Mouse (Mus musculus) A20 (cell line): ENCODE data around the gene Tekt2.
A peak's percentile ranks its signal among the peaks of the same experiment; 100 is the strongest.

Source experiments
- DNase-seq: peaks from one replicate; pipeline ENCODE4 v3.0.0-alpha.2; 2011; ENCODE audit warnings: low read depth, low spot score

Tekt2 gene

DNA sequence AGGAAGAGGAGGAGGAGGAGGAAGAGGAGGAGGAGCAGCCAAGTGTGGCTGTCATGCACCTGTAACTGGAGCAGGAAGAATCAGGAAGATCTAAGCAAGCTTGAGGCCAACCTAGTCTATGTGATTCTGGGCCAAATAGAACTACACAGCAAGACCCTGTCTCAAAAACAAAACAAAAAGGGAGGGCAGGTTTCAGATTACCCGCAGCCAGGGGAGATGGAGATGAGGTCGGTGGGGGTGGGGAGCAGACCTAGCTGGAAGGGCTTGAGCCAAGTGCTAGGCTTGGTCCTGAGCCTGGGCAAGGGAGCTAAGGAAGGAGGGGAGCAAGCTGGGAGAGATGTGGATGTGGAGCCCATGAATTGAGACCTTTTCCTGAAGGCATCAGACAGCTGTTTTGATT is 18.7 kb downstream of the Tekt2 start:
- DNase-seq, result no peak

DNA sequence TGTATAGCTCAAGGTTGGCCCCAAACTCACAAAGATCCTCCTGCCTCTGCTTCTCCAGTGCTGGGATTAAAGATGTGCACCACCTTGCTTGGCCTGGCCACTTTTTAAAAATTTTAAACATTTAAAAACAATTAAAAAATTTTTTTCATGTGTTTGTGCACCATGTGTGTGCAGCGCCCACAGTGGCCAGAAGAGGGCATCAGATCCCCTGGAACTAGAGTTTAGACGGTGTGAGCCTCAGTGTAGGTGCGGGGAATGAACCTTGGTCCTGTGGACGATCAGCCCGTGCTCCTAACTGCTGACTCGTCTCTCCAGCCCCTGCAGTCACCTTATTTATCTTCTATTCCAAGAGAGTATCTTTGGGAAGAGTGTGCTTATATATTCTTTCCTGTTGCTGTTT is 19.4 kb downstream of the Tekt2 start:
- no peak for DNase-seq

DNA sequence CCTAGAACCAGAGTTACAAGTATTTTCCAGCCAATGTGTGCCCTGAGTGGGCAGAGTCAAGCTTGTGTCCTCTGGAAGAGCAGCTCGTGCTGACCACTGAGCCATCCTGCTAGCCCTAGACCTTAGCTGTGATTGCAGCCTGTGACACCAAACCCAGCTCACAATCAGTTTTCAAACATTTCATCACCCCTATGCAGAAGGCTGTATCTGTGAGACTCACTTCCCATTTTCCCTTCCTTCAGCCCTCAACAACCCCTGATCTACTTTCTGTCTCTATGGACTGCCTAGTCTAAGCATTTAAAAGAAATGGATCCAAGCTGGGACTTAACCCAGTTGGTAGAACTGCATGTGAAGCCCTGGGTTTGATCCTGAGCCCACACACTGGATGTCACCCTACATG is 20.1 kb downstream of the Tekt2 start:
- DNase-seq, result no peak

DNA sequence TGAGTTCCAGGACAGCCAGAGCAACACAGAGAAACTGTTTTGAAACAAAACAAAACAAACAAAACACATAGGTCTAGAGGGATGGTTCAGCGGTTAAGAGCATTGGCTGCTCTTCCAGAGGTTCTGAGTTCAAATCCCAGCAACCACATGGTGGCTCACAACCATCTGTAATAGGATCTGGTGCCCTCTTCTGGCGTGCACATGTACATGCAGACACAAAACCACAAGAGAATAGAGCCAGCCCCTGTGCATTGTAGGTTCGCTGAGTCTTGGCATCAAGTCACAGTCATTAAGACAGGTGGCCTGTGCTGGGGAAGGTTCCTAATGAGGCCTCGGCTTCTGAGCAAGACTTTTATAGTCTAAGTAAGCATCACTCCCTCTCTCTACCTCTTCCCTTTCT is 21.6 kb downstream of the Tekt2 start:
- peak; percentile 33 for DNase-seq

DNA sequence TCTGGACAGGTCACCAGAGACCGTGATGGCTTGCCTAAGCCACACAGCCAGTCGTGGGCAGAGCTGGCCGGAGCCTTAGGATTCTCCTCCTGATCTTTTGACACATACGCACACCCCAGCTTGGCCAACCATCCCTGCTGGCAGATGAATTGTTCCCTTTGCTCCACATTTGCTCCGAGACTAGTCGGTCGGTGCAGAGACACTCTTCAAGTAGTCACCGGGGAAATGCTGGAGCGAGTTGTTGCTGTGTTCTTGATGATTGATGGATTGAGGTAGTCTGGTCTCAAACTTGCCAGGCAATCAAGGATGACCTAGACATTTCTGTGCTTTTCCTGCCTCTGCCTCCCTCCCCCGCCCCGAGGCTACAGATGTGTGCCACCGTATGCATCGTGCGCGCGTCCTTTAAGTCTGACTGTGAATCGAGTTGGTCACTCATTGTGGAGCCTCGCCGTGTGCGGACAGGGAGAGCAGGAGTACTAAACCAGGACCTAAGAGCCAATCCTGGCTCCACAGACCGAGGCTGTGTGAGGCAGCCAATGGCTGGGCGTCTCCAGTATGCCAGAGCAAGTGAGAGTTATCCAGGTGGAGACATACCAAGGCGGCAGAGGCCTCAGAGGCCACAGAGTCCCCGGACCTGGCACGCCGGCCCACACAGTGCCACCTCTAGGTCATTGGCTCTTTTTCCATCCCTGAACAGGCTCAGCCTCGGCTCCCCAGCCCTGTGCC is 23.7 kb downstream of the Tekt2 start:
- DNase-seq, result no peak

DNA sequence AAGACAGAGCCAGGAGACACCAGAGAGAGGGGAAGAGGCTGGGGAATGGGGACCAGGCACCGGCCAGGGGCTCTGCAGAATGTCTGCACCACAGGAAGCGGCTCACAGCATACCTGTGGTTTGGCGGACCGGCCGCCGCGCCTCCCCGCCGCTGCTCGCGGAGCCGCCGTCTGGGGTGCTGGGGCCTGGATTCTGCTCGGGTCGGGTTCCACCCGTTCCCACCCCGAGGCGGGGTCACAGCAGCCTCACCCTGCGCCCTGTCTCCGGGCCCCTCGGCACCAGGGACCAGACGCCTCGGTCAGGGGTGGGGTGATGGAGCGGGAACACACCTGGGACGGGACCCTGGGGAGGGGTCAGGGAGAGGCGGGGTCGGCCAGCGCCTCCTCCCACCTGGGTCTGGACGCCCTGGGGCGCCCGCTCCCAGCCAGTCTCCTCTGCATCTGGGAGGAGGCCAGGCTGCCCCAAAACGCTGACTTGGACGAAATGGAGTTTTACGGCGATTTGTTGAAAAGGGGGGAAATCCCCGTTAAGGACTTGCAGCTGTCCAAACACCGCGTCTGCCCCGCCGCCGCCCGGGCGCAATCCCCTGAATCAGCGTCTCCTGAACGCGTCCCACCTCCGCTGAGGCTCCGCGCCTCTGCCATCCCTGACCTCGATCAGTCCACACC is 24.4 kb downstream of the Tekt2 start:
- no peak for DNase-seq

DNA sequence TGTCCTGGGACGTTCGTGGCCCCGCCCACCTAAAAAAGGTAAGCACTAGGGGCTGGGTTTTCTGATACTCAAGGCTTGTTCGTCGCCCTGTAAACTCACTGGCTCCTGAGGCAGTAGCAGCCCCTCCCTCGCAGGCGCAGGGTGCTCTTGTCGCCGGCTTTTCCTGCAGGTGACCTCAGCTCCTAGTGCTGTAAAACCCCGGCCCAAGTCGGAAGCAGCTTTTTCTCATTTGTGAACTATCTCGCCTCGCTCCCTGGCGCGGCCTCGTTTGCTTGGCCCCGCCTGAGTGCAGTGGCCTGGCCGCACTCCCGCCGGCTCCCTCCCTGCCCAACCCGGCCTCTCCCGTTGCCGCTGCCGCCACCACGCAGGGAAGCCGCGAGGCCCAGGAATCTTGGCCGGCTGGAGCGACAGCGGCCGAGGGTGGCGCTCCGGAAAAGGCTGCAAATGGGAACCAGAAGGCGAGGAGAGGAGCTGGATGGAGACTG is 28.8 kb downstream of the Tekt2 start:
- no peak for DNase-seq

DNA sequence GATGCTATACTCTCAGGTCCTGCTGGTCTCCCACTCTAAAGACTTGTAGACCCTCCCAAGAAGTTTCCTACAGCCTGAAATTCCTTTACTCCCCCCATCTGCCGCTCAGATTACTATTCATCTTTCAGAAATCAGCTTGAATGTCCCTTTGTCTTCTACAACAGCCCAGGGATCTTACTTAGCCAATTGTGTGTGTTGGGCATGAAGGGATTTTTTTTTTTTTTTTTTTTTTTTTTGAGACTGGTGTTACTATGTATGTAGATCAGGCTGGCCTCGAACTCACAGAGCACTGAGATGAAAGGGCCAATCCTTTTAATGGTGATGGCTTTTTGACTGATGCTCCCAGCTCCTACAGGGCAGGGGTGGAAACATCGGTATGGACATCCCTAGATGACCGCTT is 29.6 kb downstream of the Tekt2 start:
- no peak for DNase-seq

DNA sequence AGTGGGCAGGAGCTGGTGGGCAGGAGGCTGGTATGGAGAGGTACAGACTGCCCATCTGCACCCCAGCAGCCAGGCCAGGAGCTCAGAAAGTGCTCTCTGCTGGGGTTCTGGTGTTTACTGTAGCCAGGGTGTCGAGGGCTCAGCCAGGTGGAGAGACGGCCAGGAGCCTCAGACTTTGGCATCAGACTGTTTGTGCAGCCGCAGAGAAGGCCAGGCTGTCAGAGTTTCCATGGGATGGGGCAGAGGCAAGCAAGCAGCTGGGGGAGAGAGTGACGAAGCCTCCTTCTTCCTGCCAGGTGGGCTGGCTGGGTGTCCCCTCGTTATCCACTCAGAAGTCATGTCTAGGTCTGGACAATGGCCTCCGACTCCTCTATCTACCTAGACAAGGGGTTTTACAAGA is 30.3 kb downstream of the Tekt2 start:
- DNase-seq, result no peak

DNA sequence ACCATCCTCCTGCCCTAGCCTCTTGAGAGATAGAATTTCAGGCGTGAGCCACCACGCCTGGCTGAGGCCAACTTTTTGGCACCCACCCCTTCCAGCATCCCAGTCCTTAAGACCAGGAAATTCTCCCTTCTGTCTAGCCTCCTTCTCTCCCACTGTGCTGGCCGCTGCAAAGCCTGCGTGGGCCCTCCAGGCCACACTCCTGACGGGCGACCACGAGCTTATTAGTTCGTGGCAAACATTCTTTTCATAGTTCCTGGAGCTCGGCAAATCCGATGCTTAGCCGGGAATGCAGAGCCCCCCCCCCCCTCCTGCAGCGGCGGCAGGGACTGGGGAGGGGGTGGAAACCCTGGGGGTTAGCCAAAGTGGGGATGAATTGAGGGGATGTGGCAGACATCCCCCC is 34.3 kb downstream of the Tekt2 start:
- DNase-seq, result no peak

DNA sequence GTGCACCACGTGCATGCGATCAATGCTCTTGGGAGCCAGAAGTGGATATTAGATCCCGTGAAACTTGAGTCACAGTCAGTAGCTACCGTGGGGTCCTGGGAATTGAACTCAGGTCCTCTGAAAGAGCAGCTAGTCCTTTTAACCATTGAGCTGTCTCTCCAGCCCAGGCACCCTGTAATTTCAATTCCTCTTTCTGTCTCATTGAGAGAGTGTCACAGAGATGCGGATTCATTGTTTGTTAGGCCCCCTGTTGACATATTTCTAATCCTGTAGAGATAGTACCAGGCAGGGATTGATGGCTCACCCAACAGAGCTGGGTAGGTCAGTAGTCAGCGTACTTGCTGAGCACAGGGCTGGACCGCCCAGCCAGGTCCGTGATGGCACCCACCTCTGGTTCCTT is 35.2 kb downstream of the Tekt2 start:
- peak; percentile 61 for DNase-seq

DNA sequence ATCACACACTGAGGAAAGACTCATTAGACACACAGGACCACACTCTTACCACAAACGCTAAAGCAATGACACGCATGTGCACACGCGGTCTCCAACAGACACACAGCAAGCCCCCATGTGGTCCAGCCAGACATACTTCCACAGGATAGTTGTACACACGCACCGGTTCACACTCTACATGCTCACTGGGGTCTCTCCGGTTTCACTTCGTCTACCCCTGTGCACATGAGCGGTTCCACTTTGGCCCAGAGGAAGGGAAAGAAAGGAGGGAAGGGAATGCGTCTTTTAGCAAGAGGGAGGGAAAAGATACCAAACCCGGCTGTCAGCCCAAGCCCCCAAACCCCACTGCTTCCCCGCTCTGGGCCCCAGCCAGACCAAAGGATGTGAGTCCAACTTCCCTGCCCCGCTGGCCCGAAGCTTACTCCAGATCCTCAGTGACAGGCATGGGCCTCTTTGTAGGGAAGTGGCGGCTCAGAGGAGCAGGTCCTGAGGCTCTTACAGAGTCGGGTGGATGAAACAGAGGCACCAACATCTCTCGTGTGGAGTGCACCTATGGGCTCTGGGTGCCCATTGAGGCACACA is 37.3 kb downstream of the Tekt2 start:
- DNase-seq, result no peak

DNA sequence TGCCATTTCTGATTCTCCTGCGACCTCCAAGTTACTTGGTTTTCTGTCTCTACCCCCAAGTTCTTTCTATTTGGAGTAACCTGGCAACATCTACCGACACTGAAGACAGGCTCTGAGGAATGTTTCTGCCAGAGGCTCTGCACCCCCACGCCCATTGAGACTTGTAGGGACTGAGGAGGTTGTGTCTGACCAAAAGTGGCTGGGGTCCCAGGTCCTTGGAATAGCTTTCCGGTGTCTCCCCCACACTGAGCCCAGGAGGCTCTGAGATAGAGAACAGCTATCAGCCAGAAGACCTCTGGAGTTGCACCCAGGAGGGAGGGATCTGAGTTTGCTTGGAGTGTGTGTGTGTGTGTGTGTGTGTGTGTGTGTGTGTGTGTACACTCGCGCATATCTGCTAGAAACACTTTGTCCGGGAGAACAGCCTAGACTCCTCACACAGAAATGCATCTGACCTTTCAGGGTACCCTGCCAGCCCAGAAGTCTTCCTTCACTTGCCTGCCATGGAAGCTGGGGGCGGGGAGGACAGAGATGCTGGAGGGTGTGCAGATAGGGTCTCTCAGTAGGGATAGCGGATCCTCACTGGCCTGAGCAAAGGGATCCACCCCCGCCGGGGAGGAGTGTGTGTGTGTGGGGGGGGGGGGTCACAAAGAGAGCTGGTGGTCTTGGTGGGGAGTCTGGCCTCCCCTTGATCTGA is 38.0 kb downstream of the Tekt2 start:
- no peak for DNase-seq

DNA sequence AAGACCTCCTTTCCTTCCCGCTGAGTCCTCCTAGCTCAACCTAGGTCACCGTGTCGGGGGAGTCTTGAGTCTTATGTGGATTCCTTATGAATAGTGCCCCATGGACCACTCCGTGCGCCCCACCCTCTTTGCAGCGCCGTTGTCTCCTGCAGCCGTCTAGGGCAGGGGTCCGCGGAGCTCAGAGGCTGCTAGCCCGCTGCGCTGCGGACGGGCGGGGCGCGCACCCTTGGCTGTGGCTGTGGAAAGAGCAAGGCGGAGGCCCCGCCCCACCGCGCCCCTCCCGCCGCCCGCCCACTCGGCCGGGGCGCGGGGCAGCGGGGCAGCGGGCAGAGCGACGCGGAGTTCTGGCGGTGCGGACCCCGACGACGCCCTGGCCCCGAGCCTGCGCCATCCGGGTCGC is 39.0 kb downstream of the Tekt2 start, which contains the start of gene Col8a2:
Col8a2 (plus strand) TSS at position 302 of the 400 bp plus-strand sequence.
- DNase-seq, result no peak

DNA sequence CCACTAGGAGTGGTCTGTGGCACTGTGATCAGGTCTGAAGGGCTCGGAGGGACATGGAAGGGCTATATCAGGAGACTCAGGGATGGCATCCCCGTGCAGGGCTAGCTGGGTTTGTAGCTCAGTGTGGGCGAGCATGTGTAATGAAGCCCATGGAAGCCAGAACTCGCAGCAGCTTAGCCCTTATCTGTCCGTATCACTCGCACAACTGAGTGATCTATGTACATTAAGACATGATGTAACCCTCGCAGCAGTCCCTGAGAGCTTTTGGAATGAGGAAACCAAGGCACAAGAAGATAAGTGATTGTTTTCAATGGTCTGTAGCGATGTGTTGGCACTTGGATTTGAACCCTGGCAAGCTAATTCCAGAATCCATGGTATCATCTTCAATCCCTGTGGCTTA is 41.9 kb downstream of the Tekt2 start:
- DNase-seq, result no peak

DNA sequence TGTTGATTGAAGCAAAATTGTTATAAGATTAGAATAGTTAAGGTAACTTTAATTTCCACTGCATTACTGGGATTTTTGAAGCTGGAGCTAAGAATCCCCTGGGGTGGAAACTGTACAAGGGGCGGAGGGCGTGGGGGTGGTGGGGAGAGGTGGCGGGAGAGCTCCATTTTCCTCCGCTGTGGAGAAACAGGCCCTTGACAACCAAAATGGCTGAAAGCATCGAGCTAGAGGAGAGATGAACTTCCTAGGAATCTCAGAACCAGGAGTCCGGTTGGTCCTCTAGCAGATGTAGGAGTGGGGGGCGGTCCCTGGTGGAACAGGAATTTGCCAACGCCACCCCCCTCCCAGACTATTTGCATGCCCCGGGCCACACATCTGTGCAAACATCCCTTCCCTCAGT is 43.8 kb downstream of the Tekt2 start:
- DNase-seq, result no peak

DNA sequence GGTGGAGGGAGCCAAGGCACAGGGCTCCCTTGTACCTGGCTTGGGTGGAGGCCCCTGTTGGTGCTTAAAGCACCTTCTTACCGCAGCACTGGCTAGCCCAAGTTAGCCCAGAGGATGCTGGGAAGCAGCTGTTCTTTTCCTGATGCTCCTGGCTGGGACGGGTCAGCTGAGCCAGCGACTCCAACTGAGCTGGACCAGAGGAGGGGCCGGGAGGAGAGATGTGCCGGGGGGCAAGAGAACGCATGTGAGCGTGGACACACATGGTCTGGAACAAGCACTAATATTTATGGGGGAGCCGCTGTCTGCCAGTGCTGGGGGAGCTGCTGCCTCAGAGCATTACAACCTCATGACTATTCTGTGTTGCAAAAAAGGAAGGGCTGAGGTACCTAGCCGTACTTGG is 46.5 kb downstream of the Tekt2 start:
- no peak for DNase-seq

DNA sequence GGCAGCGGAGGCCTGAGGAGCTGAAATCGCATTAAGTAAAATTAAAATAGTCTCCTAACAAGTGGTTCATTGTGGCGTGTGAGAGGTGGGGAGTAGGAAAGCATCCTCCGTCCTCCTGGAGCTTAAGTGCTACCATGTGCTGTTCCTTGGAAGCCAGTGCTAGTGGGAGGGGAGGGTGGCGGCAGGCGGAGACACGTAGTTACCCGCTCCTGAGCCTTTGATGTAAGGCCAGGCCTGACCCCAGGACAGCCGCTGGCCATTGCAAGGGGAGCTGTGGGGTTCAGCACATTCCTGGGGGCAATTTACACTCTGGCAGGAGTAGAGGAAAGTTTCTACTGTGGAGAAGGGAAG is 46.9 kb downstream of the Tekt2 start:
- DNase-seq, result no peak

DNA sequence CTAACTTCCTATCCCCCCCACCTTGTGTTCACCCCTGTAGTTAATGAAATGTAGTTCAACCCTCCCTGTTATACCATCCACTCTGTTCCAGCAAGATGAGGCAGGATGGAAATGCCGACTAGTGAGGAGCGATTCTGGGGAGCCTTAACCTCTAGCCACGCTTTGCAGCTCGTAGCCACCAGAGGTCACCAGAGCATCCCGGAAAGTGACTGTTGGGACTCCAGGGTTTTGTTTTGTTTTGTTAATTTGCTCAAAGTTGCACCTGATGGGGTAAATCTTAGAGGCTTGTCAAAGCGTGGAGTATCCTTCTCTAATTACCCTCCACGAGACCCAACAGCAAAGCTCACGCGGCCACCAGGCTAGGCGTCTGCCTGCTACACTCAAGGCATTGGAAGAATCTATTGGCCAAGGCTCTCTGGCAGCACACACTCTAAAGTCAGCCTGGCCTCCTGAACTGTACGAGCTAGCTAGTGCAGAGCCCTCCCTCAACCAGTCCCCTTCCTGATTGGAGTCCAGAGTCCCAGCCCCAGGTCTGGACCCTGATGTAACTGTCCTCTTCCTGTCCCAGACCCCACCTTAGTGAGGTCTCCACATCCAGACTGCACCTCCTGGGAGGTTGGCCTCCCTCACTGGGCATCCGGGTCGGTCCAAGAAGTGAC is 47.5 kb downstream of the Tekt2 start:
- peak; percentile 61 for DNase-seq

DNA sequence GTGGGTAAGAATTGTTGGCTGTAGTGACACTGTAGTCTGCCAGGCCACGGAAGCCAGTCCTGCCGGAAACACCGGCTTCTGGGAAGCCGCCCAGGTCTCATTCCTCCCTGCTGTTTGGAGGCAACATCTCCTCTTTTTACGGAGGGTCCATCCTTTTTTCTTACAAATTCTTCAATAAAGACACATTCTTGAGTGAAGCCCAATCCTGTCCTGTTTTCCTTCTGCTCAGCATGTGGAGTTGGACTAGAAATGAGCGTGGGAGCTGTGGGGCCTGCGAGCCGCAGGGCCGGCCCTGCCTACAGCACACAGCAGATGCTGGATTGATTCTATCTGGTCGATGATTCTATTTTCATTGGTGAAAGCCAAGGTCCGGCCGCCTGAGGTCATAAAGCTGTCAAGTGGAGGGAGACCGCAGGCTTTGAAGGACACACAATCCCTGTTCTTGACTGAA is 49.8 kb downstream of the Tekt2 start:
- DNase-seq, result no peak

DNA sequence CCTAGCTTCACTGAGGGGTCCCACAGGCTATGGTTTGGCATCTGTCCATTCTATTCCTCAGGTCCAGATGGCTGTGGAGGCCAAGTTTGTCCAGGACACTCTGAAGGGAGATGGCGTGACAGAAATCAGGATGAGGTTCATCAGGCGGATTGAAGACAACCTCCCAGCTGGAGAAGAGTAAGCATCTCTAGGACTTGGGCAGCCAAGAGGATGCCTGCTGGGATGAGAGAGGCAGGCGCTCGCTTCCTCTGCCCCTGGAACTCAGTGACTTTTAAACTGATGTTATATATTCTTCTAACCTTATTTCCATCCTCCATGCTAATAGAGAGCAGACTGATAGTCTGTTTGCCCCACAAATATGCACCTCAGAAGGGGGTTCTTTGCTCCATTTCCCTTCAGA is 50.4 kb downstream of the Tekt2 start:
- no peak for DNase-seq

DNA sequence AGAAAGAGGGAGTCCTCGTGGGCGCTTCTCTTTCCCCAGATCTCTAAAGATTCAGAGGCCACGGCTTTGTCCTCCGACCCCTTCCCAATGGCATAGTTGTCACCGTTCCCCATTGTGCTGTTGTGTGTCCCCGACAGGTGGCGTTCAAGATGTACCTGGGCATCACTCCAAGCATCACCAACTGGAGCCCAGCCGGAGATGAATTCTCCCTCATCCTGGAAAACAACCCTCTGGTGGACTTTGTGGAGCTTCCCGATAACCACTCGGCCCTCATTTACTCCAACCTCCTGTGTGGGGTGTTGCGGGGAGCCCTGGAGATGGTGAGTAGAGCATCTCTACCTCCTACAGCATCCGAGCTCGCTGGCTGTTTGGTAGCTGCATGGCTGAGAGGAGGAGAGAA is 51.7 kb downstream of the Tekt2 start:
- no peak for DNase-seq
